Mouse (Mus musculus): ENCODE data around the gene Ccdc28a.

Gene Ccdc28a

DNA sequence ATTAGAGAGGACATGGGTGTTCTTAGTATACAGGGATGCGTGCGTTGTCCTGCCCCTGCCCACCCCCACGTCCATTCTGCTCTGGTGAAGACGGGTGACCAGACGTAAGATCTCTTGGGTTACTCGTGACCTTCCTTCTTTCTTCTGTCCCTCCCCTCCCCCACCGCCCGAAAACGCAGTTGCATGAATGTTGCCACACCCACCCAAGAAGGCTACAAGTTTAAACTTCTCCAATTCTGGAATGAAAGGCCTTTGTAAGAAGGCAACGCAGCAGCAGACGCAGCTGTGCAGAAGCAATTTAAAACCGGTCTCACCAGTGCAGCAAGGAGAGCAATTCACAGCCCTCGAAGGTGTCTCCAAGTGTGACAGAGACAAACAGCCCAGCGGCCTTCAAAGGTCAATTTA is 40.1 kb downstream of the Ccdc28a start:
- DNase-seq (ENCODE audit: low spot score), result no peak

DNA sequence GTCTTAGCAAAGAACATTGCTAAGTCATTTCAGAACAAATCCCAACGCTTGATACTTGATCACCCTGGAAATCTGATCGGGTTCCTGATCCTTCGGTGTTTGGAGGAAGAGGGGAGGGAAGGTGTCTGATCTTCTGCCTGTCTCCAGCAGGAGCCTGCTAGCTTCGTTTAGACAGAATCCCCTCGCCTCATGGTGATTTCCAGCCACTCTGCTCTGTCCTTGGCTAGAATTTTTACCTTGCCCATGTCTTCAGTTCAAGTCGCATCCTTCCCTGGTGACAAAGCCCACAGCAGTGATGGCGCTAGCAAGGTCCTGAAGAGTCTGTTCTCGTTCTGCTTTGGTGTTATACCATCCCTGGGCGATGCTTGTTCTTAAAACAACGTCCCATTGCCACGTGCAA is 40.6 kb downstream of the Ccdc28a start:
- DNase-seq (ENCODE audit: low spot score), result no peak

DNA sequence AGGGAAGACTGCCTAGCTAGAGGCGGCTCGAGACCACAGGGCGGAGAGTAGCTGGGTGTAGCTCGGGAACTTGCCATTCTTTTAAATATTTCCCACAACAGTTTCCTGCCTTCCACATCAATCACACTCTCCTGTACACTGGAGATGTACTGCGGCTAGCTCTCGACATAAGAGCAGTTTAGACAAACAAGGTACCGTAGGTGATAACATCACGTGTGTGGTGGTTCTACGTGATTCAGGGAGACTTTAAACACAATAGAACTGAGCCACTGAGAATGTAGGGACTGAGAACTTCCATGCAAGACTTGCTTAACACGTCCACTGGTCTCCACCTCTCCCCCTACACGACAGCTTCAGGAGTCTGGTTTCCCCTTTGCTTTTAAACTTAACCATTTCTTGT is 41.6 kb downstream of the Ccdc28a start:
- no peak for DNase-seq (ENCODE audit: low spot score)

DNA sequence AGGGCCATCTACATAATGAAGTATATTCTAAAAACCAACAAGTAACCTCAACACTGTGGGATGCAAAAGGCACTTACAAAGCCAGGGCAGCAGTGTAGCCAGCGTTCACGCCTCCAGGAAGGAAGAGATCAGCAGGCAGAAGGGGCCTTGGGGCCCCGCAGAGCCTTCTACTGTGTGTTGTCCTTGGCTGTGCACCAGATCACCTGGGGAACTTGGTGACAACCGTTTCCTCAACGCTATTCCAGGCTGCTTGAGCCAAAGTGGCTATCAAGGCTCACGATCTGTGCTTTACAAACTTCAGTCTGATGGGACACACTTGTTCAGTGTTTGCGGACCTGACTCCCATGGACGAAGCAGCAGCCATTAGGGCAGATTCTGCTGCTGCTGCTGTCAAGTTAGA is 43.1 kb downstream of the Ccdc28a start:
- no peak for DNase-seq (ENCODE audit: low spot score)

DNA sequence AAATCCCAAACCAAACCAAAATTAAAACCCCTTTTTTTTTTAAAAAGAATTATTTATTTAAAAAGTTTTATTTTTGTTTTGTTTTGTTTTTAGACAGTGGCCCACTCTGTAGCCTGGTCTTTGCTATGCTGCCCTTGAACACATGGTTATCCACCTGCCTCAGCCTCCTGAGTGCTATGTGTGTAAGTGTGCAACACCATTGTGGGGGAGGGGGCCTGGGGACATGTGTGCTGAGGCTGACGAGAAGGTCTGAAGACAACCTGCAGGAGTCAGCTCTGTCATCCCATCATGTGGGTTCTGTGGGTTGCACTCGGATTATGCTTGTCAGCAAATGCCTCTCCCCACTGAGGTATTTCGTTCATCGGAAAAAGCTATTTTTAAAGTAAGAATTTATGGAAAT is 45.3 kb downstream of the Ccdc28a start:
- DNase-seq (ENCODE audit: low spot score), result no peak

DNA sequence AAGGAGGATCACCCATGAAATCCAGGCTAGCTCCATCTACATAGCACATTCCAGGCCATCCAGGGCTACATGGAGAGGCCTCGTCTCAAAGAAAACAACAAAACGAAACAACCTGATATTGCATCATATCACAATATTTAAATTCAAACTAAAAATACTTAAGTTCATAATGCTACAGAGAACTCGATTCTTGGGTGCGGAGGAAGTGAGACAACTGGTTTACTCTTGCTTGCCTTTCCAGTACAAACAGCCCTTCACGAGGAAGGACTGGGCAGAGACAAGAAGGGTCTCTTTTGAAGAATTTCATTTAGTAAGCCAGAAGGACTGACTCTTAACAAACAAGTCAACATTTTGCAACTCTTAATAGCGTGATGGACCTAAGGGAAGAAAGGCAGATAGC is 46.2 kb downstream of the Ccdc28a start:
- DNase-seq (ENCODE audit: low spot score), result no peak

DNA sequence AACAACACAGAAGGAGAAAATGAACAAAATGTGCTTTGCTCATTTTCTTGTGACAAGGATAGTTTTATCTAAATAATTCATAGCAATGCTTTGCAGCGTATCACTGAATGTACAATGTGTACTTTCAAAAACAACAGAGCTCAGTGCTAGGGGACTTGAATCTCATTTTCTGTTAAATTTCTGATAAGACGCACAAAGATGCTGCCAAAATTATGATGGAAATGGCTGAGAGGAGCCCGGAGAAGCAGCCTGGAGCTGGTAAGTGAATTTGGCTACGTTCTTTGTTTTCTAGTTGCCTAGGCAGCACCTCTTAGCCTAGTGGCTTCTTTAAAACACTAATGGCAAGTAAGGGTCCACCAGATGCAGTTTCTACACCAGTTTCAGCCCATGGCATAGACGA is 52.6 kb downstream of the Ccdc28a start:
- DNase-seq (ENCODE audit: low spot score), result no peak

DNA sequence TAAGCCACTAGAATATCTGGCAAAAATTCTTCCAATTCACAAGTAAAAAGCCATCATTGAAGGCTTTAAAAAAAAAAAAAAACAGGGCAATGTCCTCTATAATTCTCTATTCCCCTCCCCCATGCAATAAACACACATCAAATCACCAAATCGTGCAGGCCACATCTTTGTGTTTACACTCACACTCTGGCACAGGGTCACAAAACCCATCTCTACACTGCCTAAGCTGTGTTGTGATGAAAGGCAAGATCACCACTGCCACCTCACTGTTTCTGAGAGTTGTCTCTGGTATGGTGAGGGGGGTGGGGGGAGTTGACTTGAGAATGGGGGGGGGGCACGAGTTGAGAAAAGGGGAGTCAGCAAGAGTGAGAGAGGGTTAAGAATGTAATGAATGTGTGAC is 57.5 kb downstream of the Ccdc28a start:
- DNase-seq (ENCODE audit: low spot score), result no peak

DNA sequence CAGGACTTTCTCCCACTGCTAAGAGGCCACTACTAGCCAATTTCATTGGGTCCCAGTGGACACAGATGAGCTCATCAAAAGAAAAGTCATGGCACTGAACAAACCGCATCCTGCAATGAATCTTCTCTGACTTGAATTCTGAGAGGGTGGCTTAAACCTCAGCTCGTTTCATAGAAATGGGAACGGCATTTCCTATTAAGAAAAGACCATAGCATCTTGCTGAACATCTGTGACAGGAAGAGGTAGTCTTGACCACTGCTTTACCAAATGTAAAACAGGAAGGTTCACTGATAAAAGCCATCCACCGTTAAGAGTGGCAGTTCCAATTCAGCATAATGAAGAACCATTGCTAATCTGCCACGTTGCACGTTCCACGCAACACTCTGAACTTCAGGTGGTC is 58.1 kb downstream of the Ccdc28a start:
- DNase-seq (ENCODE audit: low spot score), result no peak

DNA sequence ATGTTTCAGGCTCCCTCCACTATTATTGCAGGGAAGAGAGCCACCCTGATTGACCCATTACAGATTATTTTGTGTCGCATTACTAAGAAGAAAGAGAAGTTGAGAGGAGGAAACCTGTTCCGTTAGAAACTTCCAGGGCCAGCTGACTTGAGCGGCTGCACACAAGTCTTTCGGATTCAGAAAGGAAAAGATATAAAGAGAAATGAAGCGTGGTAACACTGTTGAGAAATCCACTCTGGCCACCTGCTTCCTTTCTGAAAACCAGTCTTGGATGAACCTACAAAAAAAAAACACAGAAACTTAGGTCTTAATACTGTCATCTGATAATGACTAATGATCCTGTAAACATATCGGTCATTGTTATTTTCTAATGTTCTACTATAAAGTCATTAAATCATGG is 59.7 kb downstream of the Ccdc28a start:
- no peak for DNase-seq (ENCODE audit: low spot score)

All from urinary bladder, postnatal 10 days (tissue).